Mouse (Mus musculus): ENCODE results near the gene Cdk16. TPM values are rescaled to one million over a fixed set of nuclear protein-coding genes. Genes with fewer than 3 reads are reported as not detected.

Cdk16 gene
- 53.3 to 83.1 TPM (median 68.2 TPM) in 4 replicates for total RNA-seq (2023)

GRCm38 (mm10) chrX:20687519-20688067 is at the start of gene Cdk16:
TSS of gene Cdk16 (plus strand) at chrX:20687954.

GRCm38 (mm10) chrX:20658026-20658652 is 29.6 kb upstream of the Cdk16 start, which contains the start of gene Uba1:
TSS of gene Uba1 (plus strand) at chrX:20658326.

DNA sequence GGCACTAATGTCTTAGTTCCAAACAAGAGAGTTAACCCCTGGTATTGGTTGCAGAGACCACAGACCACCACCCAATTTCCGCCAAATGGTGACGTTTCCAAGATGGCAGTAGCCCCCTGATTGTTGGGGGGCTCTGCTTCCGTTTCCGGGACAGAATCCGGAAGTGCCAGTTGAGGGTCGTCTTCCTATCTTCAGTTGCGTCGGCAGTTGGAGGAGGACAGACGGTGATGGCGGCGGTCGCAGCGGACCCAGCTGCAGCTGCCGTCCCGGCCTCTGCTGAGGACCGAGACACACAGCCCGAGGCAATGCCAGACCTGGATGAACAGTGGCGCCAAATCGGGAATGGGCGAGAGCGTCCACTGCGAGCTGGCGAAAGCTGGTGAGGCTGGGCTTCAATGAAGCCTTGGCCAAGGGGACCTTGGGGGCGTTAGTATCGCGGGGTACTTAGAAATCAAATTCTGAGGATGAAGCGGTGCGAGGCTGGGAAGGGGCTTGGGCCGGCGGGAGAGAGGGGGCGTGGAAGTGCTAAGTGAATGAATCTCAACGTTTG is 16.1 kb downstream of the Cdk16 start, which contains the start of gene Usp11:
Usp11 (plus strand) TSS at position 166 of the 550 bp plus-strand sequence.

Other genes starting within 250 kb of the Cdk16 start
- not detected in 4 replicates for gene Rgn, start 138.2 kb upstream of the Cdk16 start, total RNA-seq (2023)
- 44.1 to 53.0 TPM (median 48.7 TPM) in 4 replicates for gene Rbm10, start 70.5 kb upstream of the Cdk16 start, total RNA-seq (2023)
- 111 to 132 TPM (median 122 TPM) in 4 replicates for gene Ndufb11, start 70.3 kb upstream of the Cdk16 start, total RNA-seq (2023)
- gene Uba1, start 29.6 kb upstream of the Cdk16 start, total RNA-seq (2023) = 170 to 186 TPM (median 184 TPM) in 4 replicates
- gene Usp11, start 16.0 kb downstream of the Cdk16 start, total RNA-seq (2023) = 33.4 to 38.9 TPM (median 35.9 TPM) in 4 replicates
- 165 to 174 TPM (median 170 TPM) in 4 replicates for gene Araf, start 109.9 kb downstream of the Cdk16 start, total RNA-seq (2023)
- gene Timp1, start 182.2 kb downstream of the Cdk16 start, total RNA-seq (2023) = not detected in 4 replicates
- 0.16 to 0.24 TPM (median 0.24 TPM) in 3 of 4 replicates, not detected in the other for gene Syn1, start 233.1 kb downstream of the Cdk16 start, total RNA-seq (2023)
- 39.5 to 56.4 TPM (median 48.5 TPM) in 4 replicates for gene Cfp, start 243.6 kb downstream of the Cdk16 start, total RNA-seq (2023)